Mouse (Mus musculus): Measurements from ENCODE around the gene Kdelr3.

DNA sequence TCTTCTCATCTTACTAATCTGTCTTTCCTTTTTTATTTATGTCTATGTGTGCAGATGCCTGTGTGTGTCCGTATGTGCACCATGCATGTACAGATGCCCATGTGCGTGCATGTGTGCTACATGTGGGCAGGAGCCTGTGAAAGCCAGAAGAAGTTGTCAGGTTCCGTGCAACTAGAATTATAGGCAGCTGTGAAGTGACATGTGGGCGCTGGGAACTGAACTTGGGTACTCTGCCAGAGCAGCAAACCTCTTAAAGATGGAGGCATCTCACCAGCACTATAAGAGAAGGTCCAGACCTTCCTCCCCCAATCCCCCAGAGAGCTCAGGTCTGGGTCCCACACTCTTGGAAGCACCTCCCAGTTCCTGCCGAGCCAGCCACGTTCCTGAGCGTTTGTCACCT lies 9.8 kb upstream of the Kdelr3 start:
- no peak for TF ChIP-seq CTCF (IDR thresholded peaks at IDR 0.05; ENCODE audit: borderline replicate concordance, control insufficient read depth, extremely low read depth, insufficient read depth, low read length, poor library complexity)
- TF ChIP-seq POLR2A (IDR thresholded peaks at IDR 0.05; ENCODE audit: control insufficient read depth, extremely low read depth, insufficient read depth, low read length, poor library complexity) = no peak

Data from thymus, adult 2 months (tissue).